Mouse (Mus musculus): ENCODE results near the gene Zdhhc3.
A peak's percentile ranks its signal among the peaks of the same experiment; 100 is the strongest.

The Zdhhc3 gene

GRCm38 (mm10) chr9:123113931-123114330 is 926 bp upstream of the Zdhhc3 start:
- no peak for DNase-seq (ENCODE audit: low spot score)

- DNase-seq (ENCODE audit: low spot score): peak; percentile 23
Measured at GRCm38 (mm10) chr9:123111751-123112221, 1.2 kb downstream of the Zdhhc3 start.

GRCm38 (mm10) chr9:123109188-123109587 is 3.8 kb downstream of the Zdhhc3 start:
- no peak for DNase-seq (ENCODE audit: low spot score)

- DNase-seq (ENCODE audit: low spot score): peak; percentile 74
Measured at GRCm38 (mm10) chr9:123107186-123107585, 5.8 kb downstream of the Zdhhc3 start.

GRCm38 (mm10) chr9:123104362-123104761 is 8.6 kb downstream of the Zdhhc3 start:
- DNase-seq (ENCODE audit: low spot score): no peak

GRCm38 (mm10) chr9:123103425-123103824 is 9.6 kb downstream of the Zdhhc3 start:
- DNase-seq (ENCODE audit: low spot score): no peak

- no peak for DNase-seq (ENCODE audit: low spot score)
Measured at GRCm38 (mm10) chr9:123099631-123100455, 13.2 kb downstream of the Zdhhc3 start.

- DNase-seq (ENCODE audit: low spot score): no peak
Measured at GRCm38 (mm10) chr9:123090844-123091243, 22.2 kb downstream of the Zdhhc3 start.

GRCm38 (mm10) chr9:123087558-123087957 is 25.4 kb downstream of the Zdhhc3 start:
- no peak for DNase-seq (ENCODE audit: low spot score)

GRCm38 (mm10) chr9:123085373-123085772 is 27.6 kb downstream of the Zdhhc3 start:
- DNase-seq (ENCODE audit: low spot score): no peak

GRCm38 (mm10) chr9:123080796-123081195 is 32.2 kb downstream of the Zdhhc3 start:
- no peak for DNase-seq (ENCODE audit: low spot score)

- DNase-seq (ENCODE audit: low spot score): no peak
Measured at GRCm38 (mm10) chr9:123080355-123080754, 32.6 kb downstream of the Zdhhc3 start.

GRCm38 (mm10) chr9:123079149-123079548 is 33.9 kb downstream of the Zdhhc3 start:
- no peak for DNase-seq (ENCODE audit: low spot score)

GRCm38 (mm10) chr9:123060172-123060571 is 52.8 kb downstream of the Zdhhc3 start:
- no peak for DNase-seq (ENCODE audit: low spot score)

- DNase-seq (ENCODE audit: low spot score): no peak
Measured at GRCm38 (mm10) chr9:123058724-123059292, 54.2 kb downstream of the Zdhhc3 start.

GRCm38 (mm10) chr9:123047665-123048064 is 65.3 kb downstream of the Zdhhc3 start:
- DNase-seq (ENCODE audit: low spot score): no peak

- DNase-seq (ENCODE audit: low spot score): no peak
Measured at GRCm38 (mm10) chr9:123034426-123034825, 78.6 kb downstream of the Zdhhc3 start, which contains the start of gene Tgm4. Gene Tgm4, plus strand, starts transcription at chr9:123034726.

GRCm38 (mm10) chr9:123031496-123032246 is 81.3 kb downstream of the Zdhhc3 start:
- DNase-seq (ENCODE audit: low spot score): no peak

- DNase-seq (ENCODE audit: low spot score): no peak
Measured at GRCm38 (mm10) chr9:123024201-123024600, 88.8 kb downstream of the Zdhhc3 start.

GRCm38 (mm10) chr9:123021636-123022379 is 91.2 kb downstream of the Zdhhc3 start:
- no peak for DNase-seq (ENCODE audit: low spot score)

- DNase-seq (ENCODE audit: low spot score): peak; percentile 89
Measured at GRCm38 (mm10) chr9:123020995-123021631, 91.9 kb downstream of the Zdhhc3 start, which contains the start of gene Tmem42. Gene Tmem42, plus strand, starts transcription at chr9:123021326.

Measured in MN1 (cell line).